Mouse (Mus musculus): ENCODE measurements around the gene Defb46. TPM values are rescaled to one million over a fixed set of nuclear protein-coding genes. Genes with fewer than 3 reads are reported as not detected.

Defb46 gene
- total RNA-seq (2022) = not detected

GRCm38 (mm10) chr8:19239616-19240015, at the start of gene Defb46:
Gene Defb46 (plus strand): TSS chr8:19239916.
- no peak for DNase-seq (ENCODE audit: low spot score in 2 of 2)

GRCm38 (mm10) chr8:19225161-19225560, 14.6 kb upstream of the Defb46 start, which contains the start of gene Defb6:
Gene Defb6 (plus strand): TSS chr8:19225478.
- DNase-seq (ENCODE audit: low spot score in 2 of 2) = no peak

DNA sequence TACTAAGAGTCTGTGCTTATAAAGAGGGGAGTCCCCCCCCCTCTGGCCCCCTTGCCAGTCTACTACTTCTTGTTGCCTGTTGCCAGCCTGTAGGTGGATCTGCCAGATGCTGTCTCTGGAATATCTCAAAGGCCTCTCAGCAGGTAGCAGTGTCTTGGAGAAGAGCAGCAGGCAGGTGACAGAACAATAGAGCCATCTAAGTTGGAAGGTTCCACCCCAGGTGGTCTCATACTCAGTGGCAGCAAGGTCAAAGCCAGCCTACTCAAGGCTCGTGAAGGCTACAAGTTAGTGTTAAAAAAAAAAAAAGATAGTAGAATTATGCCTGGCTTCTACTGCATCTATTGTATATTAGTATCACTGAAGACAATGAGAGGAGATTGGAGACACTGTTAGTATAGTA, 1.6 kb upstream of the Defb46 start:
- no peak for DNase-seq (ENCODE audit: low spot score in 2 of 2)

DNA sequence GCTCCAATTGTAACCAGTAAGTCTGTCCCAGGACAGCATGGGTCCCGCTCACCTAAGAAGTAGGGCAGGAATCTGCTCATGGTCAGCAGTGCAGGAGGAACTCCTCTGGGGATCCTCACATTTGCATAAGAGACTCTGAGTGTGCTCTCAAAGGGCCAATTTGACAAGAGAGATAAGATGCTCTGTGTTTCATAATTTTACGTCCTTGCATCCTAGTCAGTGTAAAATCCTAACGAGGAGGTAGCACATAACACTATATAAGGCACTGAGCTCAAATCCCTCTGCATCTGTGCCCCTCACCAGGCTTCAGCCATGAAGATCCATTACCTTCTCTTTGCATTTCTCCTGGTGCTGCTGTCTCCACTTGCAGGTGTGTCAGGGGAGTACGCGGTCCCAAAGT, 7.6 kb downstream of the Defb46 start, which contains the start of gene Defb5:
Gene Defb5 (plus strand): TSS at position 301 of the 400 bp plus-strand sequence.
- DNase-seq (ENCODE audit: low spot score in 2 of 2) = no peak

DNA sequence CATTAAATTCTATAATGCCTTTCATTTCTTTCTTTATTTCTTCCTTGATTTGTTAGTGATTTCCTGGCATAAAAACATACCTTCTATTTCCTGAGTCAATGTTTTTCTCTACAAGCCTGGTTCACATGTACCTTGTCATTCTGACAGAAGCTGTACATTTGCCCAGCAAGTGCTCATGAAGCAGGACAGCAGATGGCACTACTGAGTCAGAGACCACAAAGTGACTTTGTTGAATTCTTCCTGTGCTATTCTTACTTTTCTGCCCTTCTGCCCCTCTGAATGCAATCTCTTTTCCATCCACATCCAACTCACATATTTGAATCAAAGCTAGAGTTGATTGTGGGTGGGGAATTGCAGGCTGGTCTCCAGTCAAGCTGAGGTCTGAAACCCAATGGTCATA, 18.4 kb downstream of the Defb46 start:
- no peak for DNase-seq (ENCODE audit: low spot score in 2 of 2)

GRCm38 (mm10) chr8:19259667-19260066, 20.0 kb downstream of the Defb46 start:
- no peak for DNase-seq (ENCODE audit: low spot score in 2 of 2)

Other genes starting within 250 kb of the Defb46 start
- not detected for gene Defb37, start 248.9 kb upstream of the Defb46 start, total RNA-seq (2022)
- gene Defb38, start 213.3 kb upstream of the Defb46 start, total RNA-seq (2022) = not detected
- not detected for gene Defb39, start 175.1 kb upstream of the Defb46 start, total RNA-seq (2022)
- not detected for gene Defb12, start 125.1 kb upstream of the Defb46 start, total RNA-seq (2022)
- gene Defb34, start 116.2 kb upstream of the Defb46 start, total RNA-seq (2022) = not detected
- not detected for gene Gm45826, start 99.1 kb upstream of the Defb46 start, total RNA-seq (2022)
- not detected for gene Defb14, start 45.6 kb upstream of the Defb46 start, total RNA-seq (2022)
- gene Defb4, start 41.2 kb upstream of the Defb46 start, total RNA-seq (2022) = not detected
- not detected for gene Defb6, start 14.4 kb upstream of the Defb46 start, total RNA-seq (2022)
- gene Defb5, start 7.7 kb downstream of the Defb46 start, total RNA-seq (2022) = not detected
- gene Defb3, start 53.4 kb downstream of the Defb46 start, total RNA-seq (2022) = not detected
- not detected for gene Defb8, start 207.7 kb downstream of the Defb46 start, total RNA-seq (2022)